Mouse (Mus musculus) 3T3-L1 (cell line): ENCODE data around the gene Uox.

Experiments used
- DNase-seq: peaks from one replicate; pipeline ENCODE4 v3.0.0-alpha.2; 2015; ENCODE audit warnings: low read depth, low spot score

Uox gene

DNA sequence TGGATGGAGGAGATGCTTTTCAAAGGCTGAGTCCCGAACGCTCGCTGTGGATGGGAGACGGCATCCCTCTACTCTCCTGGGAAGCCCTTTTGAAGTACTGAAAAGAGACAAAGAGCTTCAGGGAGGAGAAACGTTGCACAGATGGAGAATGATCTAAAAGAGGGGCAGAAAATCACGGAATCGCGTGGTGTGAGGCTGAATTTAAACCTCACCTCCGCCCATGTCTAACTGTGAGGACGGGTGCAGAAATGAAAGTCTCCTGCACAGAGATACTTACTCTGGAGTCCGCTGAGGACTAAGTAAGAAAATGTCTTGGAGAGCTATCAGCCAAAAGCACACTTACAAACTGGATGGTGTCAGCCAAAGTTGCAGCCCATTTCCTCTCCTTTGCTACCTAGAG is 51.7 kb downstream of the Uox start:
- DNase-seq, result no peak

DNA sequence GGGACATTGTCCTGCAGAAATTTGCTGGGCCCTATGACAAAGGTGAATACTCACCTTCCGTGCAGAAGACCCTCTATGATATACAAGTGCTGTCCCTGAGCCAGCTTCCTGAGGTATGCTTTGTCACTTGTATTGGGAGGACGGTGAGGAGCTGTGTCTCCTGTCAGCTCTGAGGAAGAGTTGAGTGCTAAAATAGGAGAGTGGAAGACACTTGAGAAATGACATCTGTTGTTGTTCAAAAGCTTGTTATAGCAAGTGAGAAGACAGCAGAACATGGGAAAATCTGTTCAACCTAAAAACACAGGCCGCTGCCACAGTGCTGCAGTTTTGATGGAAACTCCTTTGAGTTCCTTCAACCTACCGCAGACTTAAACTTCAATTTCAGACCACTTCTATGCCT is 55.5 kb downstream of the Uox start:
- DNase-seq, result no peak

DNA sequence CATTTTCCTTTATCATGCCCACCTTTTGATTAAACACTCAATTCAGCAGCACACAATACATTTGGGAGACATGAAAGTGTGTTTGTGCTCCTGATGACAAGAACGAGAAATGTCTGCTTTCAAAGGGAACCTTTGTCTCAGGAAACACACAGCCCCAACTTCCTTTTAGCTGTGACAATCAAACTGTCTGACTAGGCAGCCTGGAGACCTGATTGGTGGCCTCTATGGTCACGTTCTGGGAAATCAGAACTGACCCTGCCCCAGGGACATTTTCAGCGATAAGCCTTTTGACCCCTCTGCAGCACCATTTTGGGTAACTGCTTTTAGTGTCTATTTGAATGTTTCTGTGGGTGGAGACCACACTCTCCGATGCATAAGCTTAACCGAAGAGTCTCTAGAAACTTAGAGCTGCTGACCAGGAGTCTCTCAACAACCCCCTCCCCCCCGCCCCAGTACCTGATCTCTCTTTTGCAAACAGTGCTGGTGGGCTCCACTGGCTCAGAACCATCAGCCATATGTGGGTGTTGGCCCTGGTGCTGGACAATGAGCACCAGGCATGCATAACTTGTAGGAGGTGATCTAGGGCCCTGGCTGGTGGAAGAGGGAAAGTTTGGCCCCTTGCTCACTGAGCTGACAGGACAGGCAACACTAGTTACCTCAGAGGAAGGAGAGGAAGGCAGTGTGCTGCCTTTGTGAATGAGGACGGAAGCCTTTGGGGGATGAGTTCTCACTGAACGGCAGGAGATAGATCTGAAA is 58.2 kb downstream of the Uox start:
- DNase-seq, result no peak

DNA sequence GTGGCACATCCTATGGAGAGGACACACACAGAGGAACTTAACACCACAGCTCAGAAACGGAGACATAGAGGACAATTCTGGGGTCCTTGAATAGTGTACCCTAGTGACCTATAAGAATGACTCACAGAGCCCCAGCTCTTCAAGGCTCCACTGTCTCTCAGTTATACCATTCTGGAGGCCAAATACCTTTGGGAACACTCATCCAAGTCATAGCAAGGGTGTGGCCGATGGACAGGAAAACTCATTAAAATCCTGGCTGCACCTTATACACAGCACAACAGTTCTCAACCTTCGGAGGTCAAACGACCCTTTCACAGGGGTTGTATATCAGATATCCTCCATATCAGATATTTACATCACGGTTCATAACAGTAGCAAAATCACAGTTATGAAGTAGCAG is 62.3 kb downstream of the Uox start:
- no peak for DNase-seq

DNA sequence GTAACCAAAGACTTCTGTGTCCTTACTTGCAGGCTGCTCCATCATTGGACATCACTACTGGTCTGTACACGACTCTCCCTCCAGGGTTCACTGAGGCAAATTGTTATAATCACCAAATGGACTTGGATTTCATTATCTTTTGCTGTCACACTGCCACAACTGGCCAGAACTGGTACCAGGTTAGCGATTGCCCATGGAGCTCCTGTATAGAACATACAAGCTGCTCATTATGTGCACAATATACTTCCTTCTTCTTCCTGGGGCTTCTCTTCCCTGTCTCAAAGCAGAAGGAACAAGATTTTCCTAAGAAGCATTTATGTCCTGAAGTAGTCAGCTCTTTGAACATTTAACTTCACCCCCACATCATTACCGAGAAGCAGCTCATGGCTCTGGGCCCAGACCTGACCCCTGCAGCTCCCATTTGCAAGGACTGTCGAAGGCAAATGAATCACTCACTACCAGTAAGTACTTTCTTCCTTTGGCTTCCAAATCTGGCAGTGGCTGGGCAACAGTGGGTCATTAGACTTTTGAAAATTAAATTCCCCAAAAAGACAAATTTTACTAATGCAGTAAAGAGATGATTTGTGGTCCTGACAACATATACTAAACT is 71.7 kb downstream of the Uox start:
- peak; percentile 53 for DNase-seq

DNA sequence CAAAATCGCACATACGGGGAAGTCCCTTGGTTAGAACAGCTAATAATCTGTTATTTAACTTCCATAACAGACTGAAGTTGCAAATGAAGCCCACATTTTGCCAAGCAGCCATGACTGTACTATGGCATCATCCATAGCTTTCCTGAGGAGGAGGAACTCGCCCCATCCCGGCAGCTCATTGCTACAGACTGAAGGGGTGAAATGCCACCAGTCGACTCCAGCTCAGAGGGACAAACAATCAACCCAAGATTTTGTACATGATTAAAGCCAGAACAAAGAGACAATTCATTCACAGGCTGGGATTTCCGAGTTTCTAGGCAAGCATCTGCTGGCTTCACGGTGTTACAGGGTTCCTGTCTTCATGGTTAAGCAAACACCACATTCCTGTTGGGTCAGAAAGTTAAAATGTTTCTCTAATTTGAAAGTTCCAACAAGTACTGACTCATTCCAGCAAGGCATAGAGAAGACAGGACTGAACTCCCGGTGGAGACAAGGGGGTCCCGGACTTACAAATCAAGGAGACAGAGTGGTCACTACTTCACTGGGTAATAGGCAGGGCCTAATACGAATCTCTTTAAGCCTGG is 79.2 kb downstream of the Uox start:
- no peak for DNase-seq

DNA sequence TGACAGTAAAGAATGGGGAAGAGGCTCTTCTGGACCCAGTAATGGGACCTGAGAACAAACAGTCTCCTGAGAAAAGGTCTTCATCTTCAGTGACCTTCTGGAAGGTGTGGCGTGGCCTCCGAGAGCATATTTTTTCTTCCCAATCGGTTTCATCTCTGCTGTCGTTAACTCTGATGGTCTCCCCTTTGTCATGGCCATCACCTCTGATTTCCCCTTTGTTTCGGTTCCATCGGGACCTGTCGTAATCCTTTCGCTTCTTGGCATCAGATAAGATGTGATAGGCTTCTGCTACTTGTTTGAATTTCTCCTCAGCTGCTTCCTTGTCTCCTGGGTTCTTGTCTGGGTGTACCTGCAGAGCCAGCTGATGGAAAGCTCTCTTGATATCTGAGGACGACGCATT is 80.5 kb downstream of the Uox start:
- DNase-seq, result no peak

DNA sequence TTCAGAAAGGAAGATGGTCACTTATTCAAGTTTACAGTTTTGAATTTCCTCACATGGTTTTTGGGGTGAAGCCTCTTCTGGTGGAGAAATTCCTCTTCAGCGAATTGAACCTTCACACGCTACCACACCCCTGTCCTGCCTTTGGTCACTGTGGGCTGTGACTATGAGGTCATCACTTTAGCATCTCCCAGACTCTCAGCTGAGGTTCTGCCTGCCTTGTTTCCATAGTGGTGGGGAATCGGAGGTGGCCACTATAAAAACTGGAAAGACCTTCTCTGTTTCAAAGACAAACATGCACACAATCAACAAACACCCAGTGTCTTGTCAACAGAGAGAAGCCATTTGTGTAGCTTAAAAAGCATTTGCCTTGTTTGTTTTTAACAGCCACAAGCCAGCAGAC is 81.0 kb downstream of the Uox start, which contains the start of gene 4930503B20Rik:
Gene 4930503B20Rik, minus strand, starts transcription at position 101 of the 400 bp plus-strand sequence.
- DNase-seq, result peak; percentile 40

DNA sequence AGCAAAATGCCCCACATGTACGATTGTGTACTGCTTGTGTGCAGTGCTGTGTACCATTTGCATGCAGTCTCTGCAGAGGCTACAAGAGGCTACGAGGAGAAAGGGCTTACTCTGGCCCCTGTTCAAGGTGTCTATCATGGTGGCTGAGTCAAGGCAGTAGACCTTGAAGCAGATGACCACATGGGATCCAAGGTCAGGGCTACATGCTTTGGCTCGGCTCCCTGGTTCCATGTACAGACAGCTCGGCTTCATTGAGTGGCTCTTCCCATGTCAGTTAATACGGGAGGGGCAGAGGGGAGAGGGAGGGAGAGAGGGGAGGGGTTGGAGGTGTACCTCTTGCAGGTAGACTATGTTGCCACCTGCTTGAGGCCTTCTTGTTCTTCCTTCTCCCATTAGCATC is 82.2 kb downstream of the Uox start:
- no peak for DNase-seq

DNA sequence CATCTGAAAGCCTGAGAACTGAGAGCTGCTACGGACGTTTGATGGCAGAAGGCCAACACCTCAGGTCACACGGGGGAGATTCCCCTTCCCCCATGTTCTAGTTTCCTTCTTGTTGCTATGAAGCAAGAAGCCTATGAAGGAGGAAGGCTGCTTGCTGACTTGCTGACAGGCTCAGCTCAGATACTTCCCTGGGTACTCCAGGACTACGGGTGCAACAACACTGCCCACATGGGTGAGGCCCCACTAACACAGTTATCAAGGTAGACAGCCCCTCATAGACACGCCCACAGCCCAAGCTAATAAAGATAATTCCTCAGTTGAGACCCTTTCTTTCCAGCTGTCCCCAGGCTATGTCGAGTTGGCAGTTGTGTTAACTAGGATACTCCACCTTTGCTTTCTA is 83.5 kb downstream of the Uox start:
- DNase-seq, result no peak

DNA sequence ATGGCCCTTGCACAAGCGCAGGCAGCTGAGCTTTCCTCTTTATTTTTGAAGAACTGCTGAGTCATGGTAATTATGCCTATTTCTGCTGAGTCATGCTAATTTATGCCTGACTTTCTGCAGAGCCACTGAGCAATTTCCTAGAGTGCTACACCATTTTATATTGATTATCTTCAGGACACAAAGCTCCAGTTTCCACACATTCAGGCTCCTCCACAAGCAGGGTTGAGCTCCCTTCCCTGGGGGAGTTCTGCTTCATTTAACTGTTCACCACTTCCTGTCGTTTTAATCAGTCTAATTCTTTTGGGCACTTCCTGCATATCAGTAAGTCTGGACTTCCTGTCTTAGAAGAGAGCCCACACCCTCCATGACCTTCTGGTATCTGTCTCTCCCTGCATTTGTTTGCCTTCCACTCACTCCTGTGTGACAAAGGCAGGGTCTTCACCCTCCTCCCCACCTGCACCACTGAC is 84.9 kb downstream of the Uox start:
- peak; percentile 40 for DNase-seq

DNA sequence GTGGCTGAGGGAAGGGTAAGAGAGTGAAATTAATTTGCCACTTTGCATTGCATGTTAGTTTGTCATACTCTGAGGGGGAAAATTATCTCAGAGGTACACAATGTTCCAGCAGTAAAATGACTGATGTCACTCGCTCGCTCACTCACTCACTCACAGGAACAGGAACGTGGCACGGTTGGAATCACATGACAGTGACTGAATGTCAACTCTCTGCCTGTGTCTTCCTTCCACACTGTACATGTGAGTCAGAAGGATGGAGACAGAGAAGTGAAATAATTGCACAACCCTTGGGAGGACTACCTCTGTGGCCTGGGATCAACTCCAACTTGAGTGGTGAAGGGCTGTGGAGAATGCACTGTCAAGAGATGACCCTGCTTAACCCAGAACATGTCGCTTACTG is 87.2 kb downstream of the Uox start:
- DNase-seq, result peak; percentile 44

DNA sequence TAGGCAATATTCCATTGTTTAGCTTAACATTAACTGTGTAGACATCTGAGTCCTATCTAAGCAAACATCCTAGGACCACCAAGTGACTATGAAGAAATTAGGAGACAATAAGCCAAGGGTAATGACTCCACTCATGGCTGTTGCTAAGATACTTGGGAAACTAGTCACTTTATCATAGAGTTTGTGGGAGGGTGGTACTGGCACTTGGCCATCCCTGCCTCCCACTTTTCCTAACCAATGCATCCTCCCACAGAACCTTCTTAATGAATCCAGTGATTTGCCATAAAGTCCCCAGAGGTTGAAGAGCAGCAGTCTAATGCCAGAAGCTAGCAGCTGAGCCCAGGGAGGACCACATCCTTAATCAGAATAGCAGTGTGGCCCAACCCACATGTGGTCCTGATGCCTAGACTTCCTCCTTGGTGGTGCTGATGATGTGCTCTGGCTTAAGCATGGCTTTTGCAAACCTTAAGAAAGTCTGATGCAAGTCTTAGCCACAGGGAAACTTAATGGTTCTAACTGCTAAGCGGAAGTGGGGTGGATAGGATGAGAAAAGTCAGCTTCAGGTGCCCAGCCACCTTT is 87.9 kb downstream of the Uox start:
- DNase-seq, result no peak

DNA sequence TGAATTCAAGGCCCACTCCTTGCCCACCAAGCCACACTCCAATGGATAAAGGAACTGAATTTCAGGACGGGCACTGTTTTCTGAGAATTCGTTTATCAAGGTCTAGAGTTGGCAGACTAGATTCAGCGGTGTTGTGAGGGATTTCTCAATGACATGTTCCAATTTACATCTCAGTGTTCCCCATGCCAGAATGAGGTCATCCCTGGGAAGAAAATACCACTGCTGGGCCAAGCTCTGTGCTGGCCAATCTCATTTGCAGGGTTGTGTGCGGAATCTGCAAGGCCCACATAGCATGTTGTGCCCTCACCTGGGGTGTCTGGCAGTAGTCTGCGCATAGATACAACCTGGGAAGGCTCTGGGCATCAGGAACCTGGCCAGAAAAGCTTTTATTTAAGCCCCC is 89.1 kb downstream of the Uox start:
- DNase-seq, result no peak

DNA sequence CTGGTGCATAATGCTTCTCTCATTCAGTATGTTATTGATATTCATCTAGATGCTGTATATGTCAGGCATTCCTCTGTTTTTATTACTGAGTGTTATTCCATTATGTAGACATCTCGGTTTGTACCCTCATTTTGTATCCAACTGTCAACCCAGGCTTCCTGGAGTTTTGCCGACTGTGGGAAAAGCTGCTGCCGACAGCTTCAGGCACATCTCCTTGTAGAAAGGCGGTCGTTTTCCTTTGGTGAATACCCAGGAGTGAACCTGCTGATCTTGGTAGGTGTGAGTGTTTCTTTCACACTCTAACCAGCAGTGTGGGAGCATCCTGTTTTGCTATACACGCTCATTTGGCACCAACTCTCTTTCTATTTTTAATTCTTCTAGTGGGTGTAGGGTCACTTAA is 90.8 kb downstream of the Uox start:
- DNase-seq, result no peak

DNA sequence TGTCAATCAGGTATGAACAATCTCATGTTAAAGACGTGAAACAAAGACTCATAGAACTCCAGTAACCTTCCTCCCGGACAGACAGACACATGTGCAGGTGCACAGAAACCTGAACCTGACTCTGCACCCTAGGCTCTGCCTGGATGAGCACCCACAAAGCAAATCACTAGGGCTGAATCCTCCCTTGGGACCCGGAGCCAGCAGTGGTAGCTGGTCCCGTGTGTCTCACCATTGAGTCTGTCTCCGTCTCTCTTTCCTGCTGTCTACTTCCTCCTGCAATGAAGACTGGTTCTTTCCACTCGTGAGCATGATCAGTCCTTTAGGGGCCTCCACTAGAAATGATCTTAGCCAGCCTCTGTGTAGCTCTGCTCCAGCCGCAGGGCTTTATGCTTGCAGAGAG is 91.7 kb downstream of the Uox start:
- DNase-seq, result no peak

DNA sequence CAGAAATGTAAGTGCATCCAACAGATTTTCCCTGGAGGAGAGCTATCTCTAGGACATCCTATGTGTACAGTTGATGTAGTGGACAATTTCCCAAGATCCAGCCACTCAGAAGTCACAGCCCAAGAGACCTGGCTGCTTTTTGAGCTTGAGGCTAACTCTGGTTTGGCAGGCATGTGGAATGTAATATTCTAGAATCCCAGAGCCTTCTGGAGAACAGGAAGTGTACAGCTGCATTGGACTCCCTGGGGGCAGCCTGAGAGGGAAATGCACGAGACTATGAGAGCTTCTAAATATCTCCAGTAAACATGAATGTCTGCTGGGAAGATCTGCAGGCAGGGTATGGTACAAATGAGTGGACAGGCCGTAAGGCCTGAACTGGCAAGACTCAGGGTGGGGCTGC is 100.9 kb downstream of the Uox start:
- peak; percentile 64 for DNase-seq

DNA sequence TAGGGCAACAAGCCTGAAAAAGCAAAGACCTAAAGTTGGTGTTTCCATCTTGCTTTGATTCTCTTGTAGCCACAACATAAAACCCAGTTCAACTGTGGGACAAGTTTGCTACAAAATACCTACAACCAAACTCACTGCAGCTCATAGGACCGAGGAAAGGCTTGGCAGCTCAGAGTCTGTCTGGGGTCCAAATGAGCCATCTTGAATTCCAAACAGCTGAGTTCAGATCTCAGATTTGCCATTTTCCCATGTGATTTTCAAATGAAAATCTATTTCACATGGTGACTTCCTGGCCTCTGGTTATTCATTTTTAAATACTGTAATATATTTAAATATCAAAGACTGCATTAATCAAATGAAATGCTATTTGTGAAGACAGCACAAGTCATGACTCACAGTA is 104.9 kb downstream of the Uox start:
- DNase-seq, result peak; percentile 74

DNA sequence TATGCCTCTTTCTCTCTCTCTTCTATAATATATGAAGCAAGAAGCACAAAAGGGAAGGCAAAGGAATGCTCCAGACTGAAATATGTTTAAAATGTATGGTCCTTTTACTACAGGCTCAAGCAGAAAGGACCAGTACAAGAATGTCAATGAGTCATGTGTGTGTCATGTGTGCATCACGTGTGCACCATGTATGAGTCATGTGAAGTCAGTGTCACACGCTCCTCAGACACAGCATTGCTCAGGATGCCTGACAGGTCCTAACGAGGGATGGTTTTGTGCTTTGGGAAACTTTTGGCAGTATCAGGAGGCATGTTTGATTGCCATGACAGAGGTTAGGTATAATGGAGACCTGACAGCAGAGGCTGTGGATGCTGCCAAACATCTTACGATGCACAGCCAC is 106.0 kb downstream of the Uox start:
- peak; percentile 87 for DNase-seq

DNA sequence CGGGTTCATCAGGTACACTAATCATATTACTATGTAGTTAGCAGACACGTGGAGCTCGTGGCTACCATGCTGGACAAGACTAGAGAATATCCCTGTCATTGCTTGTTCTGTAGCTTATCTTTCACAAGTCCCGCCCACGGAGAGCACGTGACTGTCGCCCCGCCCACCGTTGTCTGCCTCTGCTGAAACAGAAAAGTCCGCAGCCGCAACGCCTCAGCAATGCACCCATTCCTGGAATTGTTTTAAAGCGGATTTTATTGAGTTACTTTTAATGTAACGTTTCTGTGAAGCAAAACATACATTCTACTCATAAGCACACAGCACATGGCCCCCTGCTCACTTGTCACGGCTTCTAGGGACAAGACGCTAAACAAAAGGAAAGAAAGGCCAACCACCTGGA is 109.4 kb downstream of the Uox start:
- no peak for DNase-seq

DNA sequence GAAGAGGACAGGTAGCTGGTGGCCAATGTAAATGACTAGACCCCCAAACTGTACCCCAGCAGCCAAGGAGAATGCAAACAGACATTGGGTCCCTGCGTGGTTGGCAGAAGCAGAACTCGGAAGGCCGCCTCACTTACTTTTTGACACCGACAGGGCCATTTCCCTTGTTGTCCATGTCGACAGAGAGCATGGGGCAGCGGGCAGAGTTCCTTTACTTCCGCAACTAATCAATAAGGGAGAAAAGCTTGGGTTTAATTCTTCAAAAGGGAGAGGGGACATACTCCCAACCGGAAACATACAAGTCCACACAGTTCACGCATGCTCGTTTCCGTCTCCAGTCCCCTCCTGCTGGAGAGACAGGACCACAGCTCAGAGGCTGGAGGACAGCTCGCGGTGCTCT is 110.4 kb downstream of the Uox start:
- no peak for DNase-seq

DNA sequence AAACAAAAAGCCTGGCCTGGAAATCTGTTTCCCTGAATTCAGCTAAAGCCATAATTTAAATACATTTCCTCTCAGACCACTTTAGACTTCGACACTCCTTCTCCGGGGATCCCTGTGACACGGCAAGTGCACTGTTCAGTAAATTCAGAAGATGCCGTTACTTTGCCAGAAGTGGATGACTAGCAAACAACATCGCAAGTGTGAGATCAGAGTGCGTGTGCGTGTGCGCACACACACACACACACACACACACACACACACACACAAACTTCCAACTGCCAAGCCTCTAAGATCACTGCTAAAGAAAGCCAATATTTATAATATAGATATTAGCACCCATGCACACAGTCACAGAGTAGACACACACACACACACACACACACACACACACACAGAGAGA is 111.5 kb downstream of the Uox start:
- DNase-seq, result no peak
